Mouse (Mus musculus) brain, embryonic 14.5 days (tissue): ENCODE results near the gene Gen1.

Source experiments
- CTCF ChIP-seq: fragments of 200-500 bp; IDR thresholded peaks from 2 replicates; pipeline ENCODE4 v1.5.1; 2012; ENCODE audit warnings: inconsistent platforms, mild to moderate bottlenecking, moderate library complexity, borderline replicate concordance; ENCODE audit not compliant: insufficient read depth, insufficient read length; ENCODE audit errors: extremely low read depth
- POLR2A ChIP-seq: fragments of 200-500 bp; IDR thresholded peaks from 2 replicates; pipeline ENCODE4 v1.6.1; 2012; ENCODE audit warnings: mild to moderate bottlenecking, inconsistent platforms, borderline replicate concordance; ENCODE audit not compliant: poor library complexity, insufficient read depth, insufficient read length, severe bottlenecking; ENCODE audit errors: extremely low read depth

DNA sequence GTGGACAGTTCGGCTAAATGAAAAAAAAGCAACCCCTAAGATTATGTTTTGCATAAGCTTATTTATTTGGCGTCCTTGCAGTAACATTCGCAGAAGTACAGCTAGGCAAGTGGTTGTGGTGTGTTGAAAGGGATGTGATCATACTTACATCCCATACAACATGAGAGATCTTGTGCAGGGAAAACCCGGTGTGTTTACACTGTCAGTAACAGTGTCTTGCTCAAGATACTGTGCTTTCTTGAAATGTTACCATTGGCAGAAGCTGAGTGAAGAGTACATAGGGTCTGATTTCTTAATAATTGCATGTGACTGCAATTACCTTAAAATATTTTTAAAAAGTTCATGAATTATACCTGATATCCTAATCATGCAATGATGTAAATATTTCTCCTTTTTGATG lies 7.0 kb upstream of the Gen1 start:
- TF ChIP-seq POLR2A (no peak), CTCF (no peak)
